Mouse (Mus musculus) hindbrain, embryonic 14.5 days (tissue): ENCODE measurements around the gene Galntl5. TPM values are rescaled to one million over a fixed set of nuclear protein-coding genes. Genes with fewer than 3 reads are reported as not detected.

ENCODE experiments used
- ATAC-seq: fragments of 200-750 bp; cut with Nextera tagmentation; 2 replicates; pipeline ENCODE4 v1.8.0; 2017; ENCODE audit warnings: moderate number of reproducible peaks, mild to moderate bottlenecking, moderate TSS enrichment, moderate library complexity; ENCODE audit not compliant: low FRiP score
- DNase-seq: peaks from one replicate; pipeline ENCODE4 v3.0.0-alpha.2; 2015; ENCODE audit warnings: low spot score
- H3K27ac ChIP-seq: fragments of 300-500 bp; sonication (generic); 2 replicates; pipeline ENCODE4 v1.5.1; 2014; ENCODE audit warnings: mild to moderate bottlenecking, moderate library complexity
- H3K27me3 ChIP-seq: fragments of 300-500 bp; sonication (generic); 2 replicates; pipeline ENCODE4 v1.6.1; 2014; ENCODE audit warnings: mild to moderate bottlenecking, low read length, mixed read lengths; ENCODE audit not compliant: control insufficient read depth, insufficient read depth
- H3K36me3 ChIP-seq: fragments of 300-500 bp; sonication (generic); replicated peaks from 2 replicates; pipeline ENCODE4 v1.6.1; 2014; ENCODE audit not compliant: control insufficient read depth, insufficient read depth
- H3K4me1 ChIP-seq: fragments of 300-500 bp; sonication (generic); replicated peaks from 2 replicates; pipeline ENCODE4 v1.6.1; 2014; ENCODE audit warnings: antibody characterized with exemption, low read length, mixed read lengths; ENCODE audit not compliant: control insufficient read depth, insufficient read depth
- H3K4me2 ChIP-seq: fragments of 300-500 bp; sonication (generic); replicated peaks from 2 replicates; pipeline ENCODE4 v1.6.1; 2014; ENCODE audit warnings: mild to moderate bottlenecking, moderate library complexity
- H3K4me3 ChIP-seq: fragments of 300-500 bp; sonication (generic); replicated peaks from 2 replicates; pipeline ENCODE4 v1.5.1; 2014; ENCODE audit warnings: mild to moderate bottlenecking, low read length
- H3K9ac ChIP-seq: fragments of 300-500 bp; sonication (generic); 2 replicates; pipeline ENCODE4 v1.6.1; 2014
- H3K9me3 ChIP-seq: fragments of 300-500 bp; sonication (generic); 2 replicates; pipeline ENCODE4 v1.6.1; 2016; ENCODE audit warnings: low read length; ENCODE audit not compliant: control insufficient read depth
- WGBS: fragments of 180-500 bp; shearing (Covaris S2); extraction: QIAGEN DNeasy Blood & Tissue Kit; methylation state at CpG from one replicate; pipeline ENCODE4 v1.1.7; 2014; 5-methylcytosine and 5-hydroxymethylcytosine counted together
- microRNA-seq: library from miRNA; unstranded; fragments of <30 nt; microRNA quantifications from one replicate; pipeline ENCODE4, GENCODE M21; 2016
- polyA plus RNA-seq: library from polyadenylated mRNA; unstranded; fragments of >200 nt; fragmentation: Nextera tagmentation; extraction: Ambion mirVana; gene quantifications from 2 replicates; pipeline ENCODE4 v1.2.1, GENCODE M21; 2014

Galntl5 gene
- polyA plus RNA-seq, 1 experiment from 2014 or later, result not detected

GRCm38 (mm10) chr5:25256686-25257085 is 75.4 kb downstream of the Galntl5 start:
- 92% methylated on average over 2 of the region's 2 CpGs for WGBS

GRCm38 (mm10) chr5:25261452-25261851 is 80.2 kb downstream of the Galntl5 start:
- no peaks in the 10 kb centered on the region for H3K9me3 ChIP-seq
- no peak for DNase-seq
- ATAC-seq, result no peak
- no peak overlapping the region for H3K4me2 ChIP-seq
- 85% methylated on average over 6 of the region's 6 CpGs for WGBS
- H3K4me3 ChIP-seq, result no peak overlapping the region
- no peak overlapping the region for H3K9ac ChIP-seq
- H3K27me3 ChIP-seq, result no peaks in the 10 kb centered on the region
- no peaks in the 10 kb centered on the region for H3K4me1 ChIP-seq
- peaks cover 94% of the 10 kb centered on the region for H3K36me3 ChIP-seq
- no peak overlapping the region for H3K27ac ChIP-seq

More at GRCm38 (mm10) chr5:25256686-25257085, 75.4 kb downstream of the Galntl5 start:
- H3K4me1 ChIP-seq, result no peaks in the 10 kb centered on the region
- no peak overlapping the region for H3K4me2 ChIP-seq
- H3K9ac ChIP-seq, result no peak overlapping the region
- H3K4me3 ChIP-seq, result no peak overlapping the region
- no peaks in the 10 kb centered on the region for H3K27me3 ChIP-seq
- ATAC-seq (no peak), DNase-seq (no peak)
- no peaks in the 10 kb centered on the region for H3K9me3 ChIP-seq
- peaks cover 98% of the 10 kb centered on the region for H3K36me3 ChIP-seq
- no peak overlapping the region for H3K27ac ChIP-seq

- DNase-seq (no peak), ATAC-seq (no peak)
- Histone ChIP-seq H3K4me3 (no peak overlapping the region), H3K27me3 (no peaks in the 10 kb centered on the region), H3K9ac (no peak overlapping the region), H3K9me3 (no peaks in the 10 kb centered on the region), H3K4me1 (no peaks in the 10 kb centered on the region), H3K36me3 (peaks cover 94% of the 10 kb centered on the region), H3K4me2 (no peak overlapping the region), H3K27ac (no peak overlapping the region)
- 87% methylated on average over 7 of the region's 7 CpGs for WGBS
Measured at GRCm38 (mm10) chr5:25262266-25262665, 81.0 kb downstream of the Galntl5 start.

GRCm38 (mm10) chr5:25268258-25268888 is 87.1 kb downstream of the Galntl5 start:
- Histone ChIP-seq H3K4me1 (no peaks in the 10 kb centered on the region), H3K4me2 (no peak overlapping the region), H3K36me3 (peaks cover 90% of the 10 kb centered on the region), H3K27ac (no peak overlapping the region), H3K27me3 (no peaks in the 10 kb centered on the region), H3K9ac (no peak overlapping the region), H3K9me3 (no peaks in the 10 kb centered on the region), H3K4me3 (no peak overlapping the region)
- WGBS, result 96% methylated on average over 4 of the region's 4 CpGs
- no peak for DNase-seq
- no peak for ATAC-seq

Small RNA genes within 50 kb of the gene (microRNA-seq; reads per million reads assigned to microRNA genes)
- gene Gm26051, result not detected

Other genes with a start within 250 kb of the Galntl5 start
- gene Prkag2, start 80.8 kb upstream of the Galntl5 start, polyA plus RNA-seq, result 105 and 106 TPM in 2 replicates
- gene Galnt11, start 40.4 kb downstream of the Galntl5 start, polyA plus RNA-seq, result 58.2 and 65.3 TPM in 2 replicates
- gene E130116L18Rik, start 41.7 kb downstream of the Galntl5 start, polyA plus RNA-seq, result 1.7 TPM in 1 of 2 replicates, not detected in the other